23 mouse cellular contexts compared by ENCODE assay signal in genomic region chr19:26640556-26640955, GRCm38 (mm10). TPM values are rescaled to one million over a fixed set of nuclear protein-coding genes. Genes with fewer than 3 reads are reported as not detected.
DNase-seq lines count a peak whose midpoint lies in the region; ATAC-seq and TF ChIP-seq lines count a peak whose summit lies in the region.
"Had no signal": no experiment of that assay in that cellular context is flagged by ENCODE, and none has a peak within 500 bp of the region (broad histone marks: within the 10 kb centered on the region; RNA-seq: fewer than 3 reads in every experiment).

No protein-coding gene starts in this region.

- no peak for TF ChIP-seq EP300 in lung, postnatal 0 days (IDR thresholded peaks at IDR 0.05)

- H3K4me1 ChIP-seq in hindbrain, embryonic 10.5 days (replicated peaks) = peaks cover 10% of the 10 kb centered on the region
- no peaks in the 10 kb centered on the region for H3K4me1 ChIP-seq in hindbrain, embryonic 12.5 days
- H3K4me1 ChIP-seq in midbrain, embryonic 11.5 days (ENCODE audit: control insufficient read depth, insufficient read depth, low read length) = peaks cover 6% of the 10 kb centered on the region; the same call in 1 of the 2 replicates
- H3K4me1 ChIP-seq in midbrain, postnatal 0 days (ENCODE audit: insufficient read depth, low read length) = no peaks in the 10 kb centered on the region
- H3K4me1 ChIP-seq in embryonic facial prominence, embryonic 10.5 days = 0 out of 2 replicates have a peak, but pooled peaks cover 3% of the 10 kb centered on the region
- no peaks in the 10 kb centered on the region for H3K4me1 ChIP-seq in lung, postnatal 0 days (ENCODE audit: insufficient read depth, low read depth, low read length)
- H3K4me1 ChIP-seq: forebrain, embryonic 13.5 days; hindbrain, embryonic 15.5 days had no signal

- H3K4me2 ChIP-seq in hindbrain, embryonic 12.5 days (replicated peaks) = no peak overlapping the region
- H3K4me2 ChIP-seq in midbrain, embryonic 11.5 days = no peak overlapping the region
- no peak overlapping the region for H3K4me2 ChIP-seq in midbrain, postnatal 0 days (ENCODE audit: low read depth, low read length, poor library complexity, severe bottlenecking)
- H3K4me2 ChIP-seq in lung, postnatal 0 days (replicated peaks; ENCODE audit: low read depth, low read length) = no peak overlapping the region
- H3K4me2 ChIP-seq: forebrain, embryonic 13.5 days; heart, embryonic 12.5 days; heart, embryonic 15.5 days; hindbrain, embryonic 15.5 days had no signal

- TF ChIP-seq CTCF in midbrain, postnatal 0 days (IDR thresholded peaks at IDR 0.05) = no peak
- TF ChIP-seq CTCF in lung, postnatal 0 days (IDR thresholded peaks at IDR 0.05) = no peak

- peaks cover 5% of the 10 kb centered on the region; the same call in 1 of the 2 replicates for H3K27me3 ChIP-seq in hindbrain, embryonic 10.5 days (ENCODE audit: insufficient read depth, poor library complexity, severe bottlenecking)
- no peaks in the 10 kb centered on the region for H3K27me3 ChIP-seq in hindbrain, embryonic 12.5 days
- no peaks in the 10 kb centered on the region for H3K27me3 ChIP-seq in midbrain, embryonic 11.5 days (ENCODE audit: control insufficient read depth, insufficient read depth, low read length)
- H3K27me3 ChIP-seq in midbrain, postnatal 0 days (ENCODE audit: insufficient read depth, low read length) = no peaks in the 10 kb centered on the region
- no peaks in the 10 kb centered on the region for H3K27me3 ChIP-seq in embryonic facial prominence, embryonic 10.5 days (replicated peaks; ENCODE audit: low read depth, poor library complexity, severe bottlenecking)
- no peaks in the 10 kb centered on the region for H3K27me3 ChIP-seq in lung, postnatal 0 days (replicated peaks; ENCODE audit: insufficient read depth, low read length)
- H3K27me3 ChIP-seq: forebrain, embryonic 13.5 days; heart, embryonic 12.5 days; heart, embryonic 15.5 days; hindbrain, embryonic 15.5 days had no signal

- WGBS in hindbrain, embryonic 10.5 days = 88% methylated on average over 13 of the region's 13 CpGs
- WGBS in hindbrain, embryonic 12.5 days = 81% methylated on average over 13 of the region's 13 CpGs
- WGBS in midbrain, embryonic 11.5 days = 89% methylated on average over 13 of the region's 13 CpGs
- WGBS in midbrain, postnatal 0 days = 95% methylated on average over 13 of the region's 13 CpGs
- WGBS in embryonic facial prominence, embryonic 10.5 days = 92% methylated on average over 13 of the region's 13 CpGs
- whole genome bisulfite sequencing in lung, postnatal 0 days = 83% methylated on average over 13 of the region's 13 CpGs

- DNase-seq in hindbrain, embryonic 10.5 days (ENCODE audit: low spot score) = no peak
- peak; percentile 73 for DNase-seq in midbrain, embryonic 11.5 days (ENCODE audit: low spot score, missing footprints)
- DNase-seq in midbrain, postnatal 0 days (ENCODE audit: low spot score) = no peak
- DNase-seq in embryonic facial prominence, embryonic 10.5 days (ENCODE audit: low spot score) = no peak
- no peak for DNase-seq in lung, postnatal 0 days (ENCODE audit: low spot score)
- DNase-seq: adrenal gland, adult 8-10 months; adrenal gland, postnatal 25 days; cerebellum, adult 11-12 months; cerebellum, adult 8-10 months; cerebellum, postnatal 36 days; embryo, embryonic 11 days; gastrocnemius, postnatal 10 days; gastrocnemius, postnatal 36 days; heart, postnatal 10 days; heart, postnatal 36 days had no signal

- H3K9me3 ChIP-seq in hindbrain, embryonic 10.5 days = no peaks in the 10 kb centered on the region
- no peaks in the 10 kb centered on the region for H3K9me3 ChIP-seq in hindbrain, embryonic 12.5 days (replicated peaks)
- H3K9me3 ChIP-seq in midbrain, embryonic 11.5 days (ENCODE audit: control insufficient read depth, low read length) = no peaks in the 10 kb centered on the region
- no peaks in the 10 kb centered on the region for H3K9me3 ChIP-seq in midbrain, postnatal 0 days (ENCODE audit: low read length)
- no peaks in the 10 kb centered on the region for H3K9me3 ChIP-seq in embryonic facial prominence, embryonic 10.5 days
- no peaks in the 10 kb centered on the region for H3K9me3 ChIP-seq in lung, postnatal 0 days (ENCODE audit: low read length)
- H3K9me3 ChIP-seq: forebrain, embryonic 13.5 days; heart, embryonic 12.5 days; heart, embryonic 15.5 days; hindbrain, embryonic 15.5 days had no signal

- no peak overlapping the region for H3K4me3 ChIP-seq in hindbrain, embryonic 10.5 days
- H3K4me3 ChIP-seq in hindbrain, embryonic 12.5 days = no peak overlapping the region
- no peak overlapping the region for H3K4me3 ChIP-seq in midbrain, embryonic 11.5 days (ENCODE audit: low read depth, low read length)
- H3K4me3 ChIP-seq in midbrain, postnatal 0 days (ENCODE audit: low read depth, low read length) = no peak overlapping the region
- H3K4me3 ChIP-seq in embryonic facial prominence, embryonic 10.5 days = no peak overlapping the region
- H3K4me3 ChIP-seq in lung, postnatal 0 days (ENCODE audit: low read depth, low read length) = no peak overlapping the region
- H3K4me3 ChIP-seq: forebrain, embryonic 13.5 days; heart, embryonic 12.5 days; heart, embryonic 15.5 days; hindbrain, embryonic 15.5 days had no signal

- peak overlapping the region; percentile 1; the same call in 1 of the 2 replicates for H3K27ac ChIP-seq in hindbrain, embryonic 10.5 days
- no peak overlapping the region for H3K27ac ChIP-seq in hindbrain, embryonic 12.5 days
- H3K27ac ChIP-seq in midbrain, embryonic 11.5 days (ENCODE audit: low read depth, low read length) = no peak overlapping the region
- no peak overlapping the region for H3K27ac ChIP-seq in midbrain, postnatal 0 days (ENCODE audit: low read depth, low read length)
- peak overlapping the region; percentile 40; the same call in 1 of the 2 replicates for H3K27ac ChIP-seq in embryonic facial prominence, embryonic 10.5 days (replicated peaks)
- no peak overlapping the region for H3K27ac ChIP-seq in lung, postnatal 0 days (ENCODE audit: low read length)
- H3K27ac ChIP-seq: forebrain, embryonic 13.5 days; heart, embryonic 15.5 days; hindbrain, embryonic 15.5 days had no signal

- no peak for ATAC-seq in hindbrain, embryonic 12.5 days (ENCODE audit: low FRiP score)
- ATAC-seq in midbrain, embryonic 11.5 days (ENCODE audit: low FRiP score) = no peak
- ATAC-seq in midbrain, postnatal 0 days (ENCODE audit: low FRiP score) = no peak
- no peak for ATAC-seq in lung, postnatal 0 days
- ATAC-seq: activated CD4-positive, CD25-positive, alpha-beta regulatory T cell, adult 4 months; CD4-positive, CD25-positive, alpha-beta regulatory T cell, adult 4 months; forebrain, embryonic 13.5 days; forebrain, embryonic 16.5 days had no signal

- H3K36me3 ChIP-seq in hindbrain, embryonic 10.5 days = no peaks in the 10 kb centered on the region
- H3K36me3 ChIP-seq in hindbrain, embryonic 12.5 days = no peaks in the 10 kb centered on the region
- H3K36me3 ChIP-seq in midbrain, embryonic 11.5 days (ENCODE audit: control insufficient read depth, insufficient read depth, low read length) = no peaks in the 10 kb centered on the region
- 0 out of 2 replicates have a peak, but pooled peaks cover 3% of the 10 kb centered on the region for H3K36me3 ChIP-seq in midbrain, postnatal 0 days (ENCODE audit: insufficient read depth, low read length)
- no peaks in the 10 kb centered on the region; the same call in 1 of the 2 replicates for H3K36me3 ChIP-seq in embryonic facial prominence, embryonic 10.5 days (replicated peaks)
- peaks cover 14% of the 10 kb centered on the region for H3K36me3 ChIP-seq in lung, postnatal 0 days (ENCODE audit: insufficient read depth, low read length)
- H3K36me3 ChIP-seq: hindbrain, embryonic 15.5 days had no signal

- H3K9ac ChIP-seq in hindbrain, embryonic 12.5 days = no peak overlapping the region
- H3K9ac ChIP-seq in midbrain, embryonic 11.5 days (ENCODE audit: low read length) = no peak overlapping the region
- H3K9ac ChIP-seq in midbrain, postnatal 0 days (replicated peaks; ENCODE audit: low read length, poor library complexity, severe bottlenecking) = no peak overlapping the region
- no peak overlapping the region for H3K9ac ChIP-seq in lung, postnatal 0 days (replicated peaks; ENCODE audit: low read depth)
- H3K9ac ChIP-seq: forebrain, embryonic 13.5 days; heart, embryonic 12.5 days; heart, embryonic 15.5 days; hindbrain, embryonic 15.5 days had no signal

RNA-seq across cellular contexts. Expression of gene Smarca2, which starts 35.7 kb away (rescaled TPM):
- polyA plus RNA-seq in hindbrain, embryonic 10.5 days (2016; fragmentation: Nextera tagmentation; extraction: Ambion mirVana) = 25.5 and 27.9 TPM in 2 replicates
- polyA plus RNA-seq in hindbrain, embryonic 12.5 days (2016; fragmentation: Nextera tagmentation; extraction: Ambion mirVana) = 60.9 and 65.5 TPM in 2 replicates
- polyA plus RNA-seq in midbrain, embryonic 11.5 days (2014; fragmentation: Nextera tagmentation; extraction: Ambion mirVana) = 29.2 and 36.4 TPM in 2 replicates
- total RNA-seq in midbrain, postnatal 0 days (2014; rRNA removed) = 138 and 139 TPM in 2 replicates
- polyA plus RNA-seq in midbrain, postnatal 0 days (2015; fragmentation: Nextera tagmentation; extraction: Ambion mirVana) = 131 and 146 TPM in 2 replicates
- 39.2 and 49.0 TPM in 2 replicates for polyA plus RNA-seq in embryonic facial prominence, embryonic 10.5 days (2016; fragmentation: Nextera tagmentation; extraction: Ambion mirVana)
- 46.3 and 69.8 TPM in 2 replicates for polyA plus RNA-seq in lung, postnatal 0 days (2015; fragmentation: Nextera tagmentation; extraction: Ambion mirVana)

Comparison
In these comparisons a context has a peak if more than half of its experiments do, and no peak if none do; other contexts are left out.
1. H3K27ac ChIP-seq: peak in hindbrain, embryonic 10.5 days (single experiment) and embryonic facial prominence, embryonic 10.5 days (single experiment); none in hindbrain, embryonic 12.5 days (single experiment), midbrain, embryonic 11.5 days (single experiment), midbrain, postnatal 0 days (single experiment) and lung, postnatal 0 days (single experiment).